Comparison of ENCODE assay signal across 8 mouse cellular contexts in genomic region chr2:174343566-174343965, GRCm38 (mm10). TPM values are rescaled to one million over a fixed set of nuclear protein-coding genes. Genes with fewer than 3 reads are reported as not detected.
A peak's percentile ranks its signal among the peaks of the same experiment; 100 is the strongest.
DNase-seq lines count a peak whose midpoint lies in the region; ATAC-seq lines count a peak whose summit lies in the region.

No protein-coding gene starts in this region.

- 0 out of 2 replicates have a peak, but pooled peaks have one; percentile 22 for ATAC-seq in kidney, embryonic 14.5 days (ENCODE audit: low FRiP score, low TSS enrichment)
- no peak for ATAC-seq in embryonic facial prominence, embryonic 12.5 days (ENCODE audit: insufficient number of reproducible peaks, insufficient read depth, low FRiP score, low TSS enrichment)
- no peak for ATAC-seq in hindbrain, embryonic 15.5 days (ENCODE audit: low FRiP score, low read depth)
- ATAC-seq in midbrain, embryonic 15.5 days (replicated peaks): no peak

- 0% methylated on average over 1 of the region's 1 CpGs for WGBS in kidney, embryonic 14.5 days
- 33% methylated on average over 1 of the region's 1 CpGs for WGBS in embryonic facial prominence, embryonic 12.5 days
- 48% methylated on average over 1 of the region's 1 CpGs for WGBS in hindbrain, embryonic 15.5 days
- 57% methylated on average over 1 of the region's 1 CpGs for WGBS in midbrain, embryonic 15.5 days

- peaks cover 47% of the 10 kb centered on the region for H3K4me1 ChIP-seq in kidney, embryonic 14.5 days (ENCODE audit: control insufficient read depth, insufficient read depth, low read length)
- H3K4me1 ChIP-seq in embryonic facial prominence, embryonic 12.5 days: peaks cover 44% of the 10 kb centered on the region
- H3K4me1 ChIP-seq in hindbrain, embryonic 15.5 days (replicated peaks): peaks cover 52% of the 10 kb centered on the region
- peaks cover 29% of the 10 kb centered on the region for H3K4me1 ChIP-seq in midbrain, embryonic 15.5 days

- H3K27ac ChIP-seq in kidney, embryonic 14.5 days (ENCODE audit: low read depth, low read length): peak overlapping the region; percentile 73
- H3K27ac ChIP-seq in embryonic facial prominence, embryonic 12.5 days: peak overlapping the region; percentile 19; the same call in 1 of the 2 replicates
- H3K27ac ChIP-seq in hindbrain, embryonic 15.5 days (replicated peaks): peak overlapping the region; percentile 58
- H3K27ac ChIP-seq in midbrain, embryonic 15.5 days: peak overlapping the region; percentile 39

- H3K36me3 ChIP-seq in kidney, embryonic 14.5 days (ENCODE audit: control insufficient read depth, insufficient read depth, low read length): peaks cover 53% of the 10 kb centered on the region
- peaks cover 42% of the 10 kb centered on the region for H3K36me3 ChIP-seq in embryonic facial prominence, embryonic 12.5 days
- peaks cover 28% of the 10 kb centered on the region for H3K36me3 ChIP-seq in hindbrain, embryonic 15.5 days
- peaks cover 28% of the 10 kb centered on the region for H3K36me3 ChIP-seq in midbrain, embryonic 15.5 days (replicated peaks)

- no peaks in the 10 kb centered on the region for H3K27me3 ChIP-seq in kidney, embryonic 14.5 days (ENCODE audit: control insufficient read depth, insufficient read depth, low read length)
- no peaks in the 10 kb centered on the region for H3K27me3 ChIP-seq in embryonic facial prominence, embryonic 12.5 days
- no peaks in the 10 kb centered on the region for H3K27me3 ChIP-seq in hindbrain, embryonic 15.5 days
- H3K27me3 ChIP-seq in midbrain, embryonic 15.5 days (replicated peaks): no peaks in the 10 kb centered on the region

- no peak overlapping the region for H3K9ac ChIP-seq in kidney, embryonic 14.5 days (ENCODE audit: low read depth, low read length)
- no peak overlapping the region for H3K9ac ChIP-seq in embryonic facial prominence, embryonic 12.5 days
- no peak overlapping the region for H3K9ac ChIP-seq in hindbrain, embryonic 15.5 days
- H3K9ac ChIP-seq in midbrain, embryonic 15.5 days: no peak overlapping the region

- H3K4me3 ChIP-seq in kidney, embryonic 14.5 days (ENCODE audit: low read length): no peak overlapping the region
- H3K4me3 ChIP-seq in embryonic facial prominence, embryonic 12.5 days: no peak overlapping the region
- H3K4me3 ChIP-seq in hindbrain, embryonic 15.5 days: no peak overlapping the region
- no peak overlapping the region for H3K4me3 ChIP-seq in midbrain, embryonic 15.5 days

- no peak for DNase-seq in kidney, adult 8-10 months
- DNase-seq in embryo, embryonic 9.5 days (ENCODE audit: extremely low spot score): no peak
- no peak for DNase-seq in frontal cortex, adult 2 months (ENCODE audit: extremely low spot score in 1 of 2, low spot score in 1 of 2)
- DNase-seq in right cerebral cortex, adult 2 months (ENCODE audit: low spot score in 2 of 2): no peak

- peak overlapping the region; percentile 9; the same call in 1 of the 2 replicates for H3K4me2 ChIP-seq in kidney, embryonic 14.5 days (replicated peaks; ENCODE audit: low read depth, low read length)
- H3K4me2 ChIP-seq in embryonic facial prominence, embryonic 12.5 days (replicated peaks): 0 out of 2 replicates have a peak overlapping the region, but pooled peaks have one; percentile 2
- peak overlapping the region; percentile 34; the same call in 1 of the 2 replicates for H3K4me2 ChIP-seq in hindbrain, embryonic 15.5 days
- H3K4me2 ChIP-seq in midbrain, embryonic 15.5 days: peak overlapping the region; percentile 8

- no peaks in the 10 kb centered on the region for H3K9me3 ChIP-seq in kidney, embryonic 14.5 days (ENCODE audit: control insufficient read depth, low read length)
- no peaks in the 10 kb centered on the region for H3K9me3 ChIP-seq in embryonic facial prominence, embryonic 12.5 days
- H3K9me3 ChIP-seq in hindbrain, embryonic 15.5 days: no peaks in the 10 kb centered on the region
- no peaks in the 10 kb centered on the region for H3K9me3 ChIP-seq in midbrain, embryonic 15.5 days

RNA-seq across cellular contexts. Expression of gene Gm20721, which starts 2.9 kb away (rescaled TPM):
- polyA plus RNA-seq in kidney, embryonic 14.5 days (2014; fragmentation: Nextera tagmentation; extraction: Ambion mirVana): 10.1 and 15.0 TPM in 2 replicates
- 17.3 and 19.9 TPM in 2 replicates for polyA plus RNA-seq in embryonic facial prominence, embryonic 12.5 days (2016; fragmentation: Nextera tagmentation; extraction: Ambion mirVana)
- 11.8 and 13.1 TPM in 2 replicates for polyA plus RNA-seq in hindbrain, embryonic 15.5 days (2015; fragmentation: Nextera tagmentation; extraction: Ambion mirVana)
- 8.2 and 16.1 TPM in 2 replicates for polyA plus RNA-seq in midbrain, embryonic 15.5 days (2015; fragmentation: Nextera tagmentation; extraction: Ambion mirVana)
- 2.9 and 7.7 TPM in 2 replicates for polyA plus RNA-seq in frontal cortex, adult 2 months (2012; rRNA removed)

RNA-seq across cellular contexts. Expression of gene Gnas, which starts 59.4 kb away (rescaled TPM):
- polyA plus RNA-seq in kidney, embryonic 14.5 days (2014; fragmentation: Nextera tagmentation; extraction: Ambion mirVana): 1,459 and 1,592 TPM in 2 replicates
- 1,926 and 2,042 TPM in 2 replicates for polyA plus RNA-seq in embryonic facial prominence, embryonic 12.5 days (2016; fragmentation: Nextera tagmentation; extraction: Ambion mirVana)
- polyA plus RNA-seq in hindbrain, embryonic 15.5 days (2015; fragmentation: Nextera tagmentation; extraction: Ambion mirVana): 1,606 and 1,659 TPM in 2 replicates
- polyA plus RNA-seq in midbrain, embryonic 15.5 days (2015; fragmentation: Nextera tagmentation; extraction: Ambion mirVana): 1,362 and 1,368 TPM in 2 replicates
- polyA plus RNA-seq in frontal cortex, adult 2 months (2012; rRNA removed): 2,156 and 2,275 TPM in 2 replicates

Comparison
In these comparisons a context has a peak if more than half of its experiments do, and no peak if none do; other contexts are left out.
1. H3K27ac ChIP-seq: peak in every context shown above with its lines; median percentile 73 in kidney, embryonic 14.5 days; 58 in hindbrain, embryonic 15.5 days; 39 in midbrain, embryonic 15.5 days; 19 in embryonic facial prominence, embryonic 12.5 days.